Mouse (Mus musculus) granulocyte monocyte progenitor cell, adult 5-6 weeks (primary cell): Measurements from ENCODE around the gene Axin1. TPM values are rescaled to one million over a fixed set of nuclear protein-coding genes. Genes with fewer than 3 reads are reported as not detected.
A peak's percentile ranks its signal among the peaks of the same experiment; 100 is the strongest.
"Not testable (repeated sequence)": the region's sequence is repeated elsewhere in the genome, so short reads cannot be mapped to it uniquely, and the experiment has no call there.

ENCODE experiments used
- ATAC-seq: replicated peaks from 2 replicates; pipeline ENCODE4 v1.8.0; 2016; ENCODE audit warnings: mild to moderate bottlenecking, moderate TSS enrichment, inconsistent platforms; ENCODE audit not compliant: poor library complexity, severe bottlenecking
- total RNA-seq, 2 experiments: library from RNA; stranded (forward) in 1 of 2; stranded (reverse) in 1 of 2; fragments of 200-712, 200-1000 nt in 1 of 2; fragments of >200 nt in 1 of 2; fragmentation: Nextera tagmentation in 1 of 2; gene quantifications; 2 replicates each; pipeline ENCODE4 v1.2.3; 2014 to 2017

Gene Axin1
- total RNA-seq, 2 experiments from 2014 or later, result 28.3 to 147 TPM

DNA sequence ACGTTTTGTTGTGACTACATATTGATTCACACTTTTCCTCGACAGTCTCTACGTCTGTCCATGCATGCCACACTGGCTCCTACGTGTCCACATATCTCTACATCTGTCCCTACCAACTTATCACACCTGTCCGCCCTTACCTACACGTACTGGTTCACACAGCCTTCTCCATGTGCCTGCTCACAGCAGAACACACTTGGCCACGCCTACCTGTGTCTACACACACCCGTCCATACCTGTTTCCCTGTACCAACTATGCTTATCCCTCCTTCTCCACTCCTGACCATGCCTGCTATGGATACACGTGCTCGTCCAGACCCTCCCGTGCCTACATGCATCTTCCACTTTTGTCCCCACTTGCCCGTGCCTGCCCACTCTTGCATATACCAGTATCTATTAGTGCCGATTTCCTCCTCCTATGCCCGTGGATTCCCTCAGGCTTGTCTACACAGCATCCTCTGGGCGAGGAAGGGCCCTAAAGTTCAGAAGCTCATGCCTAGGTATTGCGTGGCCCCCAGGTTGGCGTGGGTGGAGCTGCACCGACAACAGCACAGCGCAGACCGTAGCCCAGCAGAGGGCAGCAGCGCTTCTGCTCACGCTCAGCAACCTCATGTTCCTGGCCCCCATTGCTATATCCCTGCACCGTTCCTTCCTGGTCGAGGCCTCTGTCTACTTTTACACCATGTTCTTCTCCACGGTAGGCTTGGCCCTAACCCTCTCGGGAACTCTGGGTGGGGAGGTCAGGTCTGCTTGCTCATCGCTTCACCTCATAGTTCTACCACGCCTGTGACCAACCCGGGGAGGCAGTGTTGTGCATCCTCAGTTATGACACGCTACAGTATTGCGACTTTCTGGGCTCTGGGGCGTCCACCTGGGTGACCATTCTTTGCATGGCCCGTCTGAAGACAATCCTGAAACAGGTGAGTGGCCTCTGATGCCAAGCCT, 18.4 kb upstream of the Axin1 start:
- ATAC-seq, result peak; percentile 73

- no peak for ATAC-seq
Measured at GRCm38 (mm10) chr17:26122431-26123140, 15.9 kb upstream of the Axin1 start.

- peak; percentile 86 for ATAC-seq
Measured at GRCm38 (mm10) chr17:26123267-26123684, 15.2 kb upstream of the Axin1 start, which contains the start of gene Mrpl28. Mrpl28 (plus strand) TSS chr17:26123500.

DNA sequence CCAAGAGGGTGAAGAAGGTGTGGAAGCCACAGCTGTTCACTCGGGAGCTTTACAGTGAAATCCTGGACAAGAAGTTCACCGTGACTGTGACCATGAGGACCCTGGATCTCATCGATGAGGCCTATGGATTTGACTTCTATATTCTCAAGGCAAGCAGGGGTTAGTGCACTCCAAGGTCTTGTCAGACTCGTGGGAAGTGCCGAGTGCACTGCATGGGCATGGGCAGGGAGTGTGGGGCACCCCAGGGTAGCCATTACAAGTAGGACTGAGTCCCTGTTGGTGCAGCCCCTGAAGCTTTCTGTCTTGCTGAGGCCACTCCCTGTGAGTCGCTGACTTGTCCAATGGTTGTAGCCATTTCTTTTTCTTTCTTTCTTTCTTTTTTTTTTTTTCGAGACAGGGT, 13.9 kb upstream of the Axin1 start:
- no peak for ATAC-seq

GRCm38 (mm10) chr17:26125226-26125625, 13.3 kb upstream of the Axin1 start:
- ATAC-seq, result no peak

DNA sequence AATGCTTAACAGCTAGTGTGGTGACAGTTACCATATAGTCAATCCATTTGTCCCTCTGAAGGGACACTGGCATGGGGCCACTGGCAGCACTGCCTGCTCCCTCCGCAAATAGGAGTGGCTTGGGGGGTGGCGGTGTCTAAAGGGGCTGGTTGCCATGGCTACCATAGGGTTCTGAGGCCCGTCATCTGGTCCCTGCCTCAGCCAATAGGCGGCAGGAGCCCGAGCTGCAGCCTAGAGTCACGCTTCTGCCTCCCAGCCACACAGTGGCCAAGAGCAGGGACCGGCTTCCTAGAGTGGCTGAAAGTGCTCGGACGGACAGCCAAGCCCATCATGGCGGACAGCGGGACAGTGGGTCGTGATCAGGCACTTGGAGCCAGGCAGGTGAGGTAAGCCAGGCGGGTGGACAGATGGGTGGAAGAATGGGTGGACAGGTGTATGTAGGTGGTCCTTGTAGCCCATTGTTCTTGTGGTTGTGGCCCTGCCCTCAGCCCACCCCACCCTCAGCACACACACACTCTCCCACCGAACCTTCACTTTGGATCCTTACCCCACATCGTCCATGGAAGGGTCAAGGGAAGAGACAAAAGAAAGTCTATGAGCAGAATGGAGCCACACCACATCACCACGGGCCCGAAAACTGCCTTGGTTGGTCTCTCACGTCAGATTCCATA, 7.3 kb upstream of the Axin1 start:
- no peak for ATAC-seq

DNA sequence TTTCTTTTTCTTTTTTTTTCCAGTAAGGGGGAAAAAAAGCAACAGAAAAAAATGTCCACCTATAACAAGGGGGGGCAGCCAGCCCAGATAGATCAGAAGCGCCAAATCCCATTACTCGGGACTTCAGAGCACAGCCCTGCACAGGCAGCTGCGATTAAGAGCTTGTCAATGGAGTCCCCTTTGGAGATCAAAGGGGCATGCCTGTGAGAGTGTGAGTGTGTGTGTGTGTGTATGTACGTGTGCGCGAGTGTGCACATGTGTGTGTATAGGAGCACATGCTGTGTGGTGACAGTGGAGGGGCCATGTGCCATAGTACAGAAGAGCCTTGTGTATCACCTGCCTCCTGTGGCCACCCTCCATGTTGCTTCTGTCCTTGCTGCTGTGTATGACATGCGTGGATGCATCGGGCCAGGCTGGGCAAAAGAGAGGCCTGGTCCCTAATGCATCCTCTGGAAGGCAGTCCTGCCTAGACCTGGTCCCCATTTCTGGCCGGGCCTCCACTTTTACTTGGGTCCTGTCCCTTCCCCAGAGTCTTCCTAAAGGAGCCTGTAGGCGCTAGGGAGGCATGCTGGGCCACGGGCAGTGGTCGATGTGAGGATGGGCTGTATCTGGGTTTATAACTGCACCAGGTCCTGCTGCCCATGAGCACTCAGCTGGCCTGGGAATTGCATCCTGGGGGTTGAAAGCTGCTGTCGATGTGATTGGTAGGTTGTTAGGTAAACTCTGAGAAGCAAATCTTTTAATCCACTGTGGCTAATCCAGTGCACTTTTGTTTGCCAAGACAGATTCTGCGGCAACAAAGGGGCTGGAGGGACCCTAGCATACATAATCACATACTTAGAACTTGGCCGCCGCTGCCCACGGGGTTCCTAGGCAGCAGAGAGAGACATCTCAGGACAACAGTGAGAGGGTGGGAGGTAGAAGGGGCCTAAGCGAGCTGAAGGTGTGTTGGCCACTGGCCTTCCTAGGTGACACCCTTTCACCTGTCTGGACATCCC, 6.3 kb upstream of the Axin1 start:
- ATAC-seq, result no peak

DNA sequence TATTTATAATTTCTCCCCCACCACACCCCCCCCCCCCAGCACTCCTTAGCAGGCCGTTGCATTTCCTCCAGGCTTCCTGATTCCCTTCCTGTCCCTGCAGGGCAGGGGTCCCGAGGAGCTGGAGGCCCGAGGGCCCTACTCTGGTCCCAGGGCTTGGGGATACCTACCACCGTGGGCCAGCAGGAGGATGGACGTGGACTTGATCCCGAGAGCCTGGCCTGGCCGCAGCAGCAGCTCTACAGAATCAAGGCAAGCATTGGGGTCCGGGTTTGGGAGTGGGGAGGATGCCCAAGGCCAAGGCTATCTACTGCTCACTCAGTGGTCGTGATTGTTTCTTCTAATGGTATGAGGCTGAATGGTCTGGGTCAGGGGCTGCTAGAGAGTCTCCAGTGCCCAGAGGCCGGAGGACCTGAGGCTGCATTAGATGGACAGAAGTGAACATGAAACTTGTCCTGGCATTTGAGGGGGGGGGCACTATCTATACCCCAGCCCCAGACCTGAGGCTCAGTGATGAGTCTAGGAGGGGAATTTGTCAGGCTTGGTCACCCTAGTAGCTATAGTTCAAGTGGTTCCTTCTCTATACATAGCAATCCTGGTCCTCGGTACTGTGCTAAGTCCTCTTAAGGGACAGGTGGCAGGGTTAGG, 1.3 kb upstream of the Axin1 start:
- no peak for ATAC-seq

DNA sequence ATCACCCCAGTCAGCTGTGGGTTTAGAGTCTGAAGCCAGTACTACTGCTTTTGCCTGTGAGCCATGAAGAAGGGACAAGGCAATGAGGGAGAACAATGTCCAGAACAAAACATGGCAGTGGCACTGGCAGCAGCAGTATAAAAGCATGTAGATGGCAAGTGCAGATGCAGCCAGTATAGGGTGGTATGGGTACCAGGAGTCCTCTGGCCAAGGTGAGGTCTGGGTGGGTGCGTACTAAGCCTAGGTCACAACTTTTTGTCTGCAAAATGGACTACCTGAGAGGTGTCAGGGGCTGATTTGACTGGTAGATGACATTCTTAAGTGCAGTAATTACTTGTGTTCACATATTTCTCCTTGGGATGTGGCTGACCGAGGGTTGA, 747 bp upstream of the Axin1 start:
- ATAC-seq, result no peak

- ATAC-seq, result peak; percentile 44
Measured at GRCm38 (mm10) chr17:26138901-26139381, 453 bp downstream of the Axin1 start.

DNA sequence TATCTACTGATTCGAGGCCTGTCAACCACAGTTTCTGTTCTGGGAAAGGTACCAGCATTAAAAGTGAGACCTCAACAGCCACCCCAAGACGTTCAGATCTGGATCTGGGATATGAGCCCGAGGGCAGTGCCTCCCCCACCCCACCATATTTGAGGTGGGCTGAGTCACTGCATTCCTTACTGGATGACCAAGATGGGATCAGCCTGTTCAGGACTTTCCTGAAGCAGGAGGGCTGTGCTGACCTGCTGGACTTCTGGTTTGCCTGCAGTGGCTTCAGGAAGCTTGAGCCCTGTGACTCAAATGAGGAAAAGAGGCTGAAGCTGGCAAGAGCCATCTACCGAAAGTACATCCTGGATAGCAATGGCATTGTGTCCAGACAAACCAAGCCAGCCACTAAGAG, 4.3 kb downstream of the Axin1 start:
- no peak for ATAC-seq

DNA sequence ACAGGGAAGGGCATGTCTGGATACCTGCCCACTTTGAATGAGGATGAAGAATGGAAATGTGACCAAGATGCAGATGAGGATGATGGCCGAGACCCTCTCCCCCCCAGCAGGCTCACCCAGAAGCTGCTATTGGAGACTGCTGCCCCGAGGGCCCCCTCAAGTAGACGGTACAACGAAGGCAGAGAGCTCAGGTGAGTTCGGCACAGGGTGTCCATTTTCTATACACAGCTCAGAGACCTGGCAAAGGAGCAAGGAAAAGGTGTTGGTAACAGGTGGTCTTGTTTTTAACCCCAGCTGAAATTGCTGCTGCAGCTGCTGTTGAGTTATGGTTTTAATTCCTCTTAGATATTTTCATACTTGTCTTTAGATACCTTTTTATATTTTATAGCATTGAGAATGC, 4.9 kb downstream of the Axin1 start:
- no peak for ATAC-seq

- no peak for ATAC-seq
Measured at GRCm38 (mm10) chr17:26149056-26149455, 10.6 kb downstream of the Axin1 start.

DNA sequence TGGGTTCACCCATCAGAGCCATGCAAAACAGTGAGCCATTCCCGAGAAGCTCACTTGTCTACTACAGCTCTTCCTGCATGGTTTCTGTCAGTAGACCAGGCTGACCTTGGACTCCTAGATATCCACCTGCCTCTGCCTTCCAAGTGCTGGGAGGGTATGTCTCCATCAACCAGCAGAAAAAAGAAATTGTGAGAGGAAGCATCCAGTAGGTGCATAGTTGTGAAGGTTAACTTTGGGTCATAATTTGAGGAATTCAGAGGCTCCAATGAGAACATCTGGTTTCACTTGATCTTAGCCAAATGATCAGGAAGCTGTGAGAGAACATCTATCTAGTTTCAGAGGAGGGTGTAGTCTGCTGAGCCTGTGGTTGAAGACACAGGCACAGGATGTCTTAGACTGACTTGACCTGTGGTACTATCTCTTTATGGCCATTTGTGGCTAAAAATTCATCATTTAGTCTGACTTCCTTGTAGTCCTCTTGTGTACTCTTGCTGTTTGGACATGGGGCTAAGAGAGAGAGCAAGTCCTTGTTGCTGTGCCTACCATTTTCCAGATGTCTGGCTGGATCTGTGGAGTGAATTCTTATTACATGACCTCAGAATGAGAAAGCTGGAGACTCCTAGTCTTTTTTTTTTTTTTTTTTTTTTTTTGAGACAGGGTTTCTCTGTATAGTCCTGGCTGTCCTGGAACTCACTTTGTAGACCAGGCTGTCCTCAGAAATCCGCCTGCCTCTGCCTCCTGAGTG, 13.6 kb downstream of the Axin1 start:
- no peak for ATAC-seq

GRCm38 (mm10) chr17:26162736-26163135, 24.2 kb downstream of the Axin1 start:
- ATAC-seq, result no peak

DNA sequence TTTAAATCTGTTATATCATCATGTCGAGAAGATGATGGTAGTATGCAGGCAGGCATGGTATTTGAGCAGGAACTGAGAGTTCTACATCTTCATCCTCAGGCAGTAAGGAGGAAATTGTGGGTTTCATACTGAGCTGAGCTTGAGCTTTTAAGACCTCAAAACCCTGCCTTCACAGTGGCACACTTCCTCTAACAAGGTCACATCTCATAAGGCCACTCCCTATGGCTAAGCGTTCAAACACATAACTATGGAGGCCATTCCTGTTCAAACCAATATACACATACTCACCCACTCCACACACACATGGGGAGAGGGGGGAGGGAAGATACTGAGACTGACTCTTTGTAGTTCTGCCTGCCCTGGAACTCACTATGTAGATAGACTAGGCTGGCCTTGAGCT, 29.6 kb downstream of the Axin1 start:
- peak; percentile 98 for ATAC-seq

GRCm38 (mm10) chr17:26175248-26175647, 36.8 kb downstream of the Axin1 start:
- ATAC-seq, result not testable (repeated sequence)

- no peak for ATAC-seq
Measured at GRCm38 (mm10) chr17:26178611-26179010, 40.1 kb downstream of the Axin1 start.
